In the genomic region with DNA sequence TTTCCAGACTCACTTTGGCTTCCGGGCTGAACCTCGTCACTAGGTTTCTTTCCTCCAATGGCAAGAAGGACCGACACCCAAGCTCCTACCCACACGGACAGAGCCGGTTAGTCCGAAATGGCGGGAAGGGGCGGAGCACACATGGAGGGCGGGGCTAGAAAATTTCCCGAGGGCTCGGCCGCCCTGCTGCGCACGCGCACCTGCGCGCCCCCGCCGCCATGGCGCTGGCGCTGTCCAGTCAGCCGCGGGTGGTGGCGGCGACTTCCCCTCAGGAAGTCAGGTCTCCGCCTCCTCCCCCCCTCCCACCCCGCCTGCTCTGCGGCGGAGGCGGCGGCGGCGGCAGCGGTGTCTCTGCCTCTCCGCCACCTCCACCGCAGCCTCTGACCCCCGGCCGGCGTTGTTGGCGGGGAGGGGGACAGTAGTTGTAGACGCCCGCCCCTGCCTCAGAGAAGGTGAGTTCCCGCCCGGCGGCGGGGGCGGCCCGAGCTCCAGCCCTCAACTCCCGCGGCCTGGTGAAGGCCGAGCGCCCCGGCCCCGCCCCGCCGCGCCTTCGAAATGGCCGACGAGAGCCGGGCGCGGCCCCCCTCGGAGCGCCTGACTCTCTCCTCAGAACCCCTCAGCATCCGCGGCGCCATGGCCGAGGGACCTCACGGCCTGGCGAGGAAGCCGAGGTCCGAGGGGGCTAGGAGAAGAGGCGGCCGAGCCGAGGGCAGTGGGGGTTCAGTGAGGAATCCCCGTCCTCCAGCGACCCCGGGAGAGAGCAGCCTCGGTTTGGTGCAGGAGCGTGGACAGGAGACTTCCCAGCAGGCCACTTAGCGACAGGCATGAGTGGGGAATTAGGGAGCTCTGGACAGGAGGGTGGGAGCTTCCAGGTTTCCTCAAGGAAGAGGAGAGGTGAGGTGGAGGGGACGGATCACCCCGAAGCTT, we compare ENCODE assay signal across 8 mouse cellular contexts. TPM values are rescaled to one million over a fixed set of nuclear protein-coding genes. Genes with fewer than 3 reads are reported as not detected.
DNase-seq lines count a peak whose midpoint lies in the region; ATAC-seq lines count a peak whose summit lies in the region.

A gene (plus strand): TSS at position 289 of the 927 bp plus-strand sequence.

- H3K27ac ChIP-seq in brown adipose tissue, adult 24 weeks (replicated peaks; ENCODE audit: low read depth, low read length) = peak within 1 kb of the TSS; percentile 96
- H3K27ac ChIP-seq in heart, embryonic 13.5 days (replicated peaks) = peak within 1 kb of the TSS; percentile 97
- peak within 1 kb of the TSS; percentile 94 for H3K27ac ChIP-seq in liver, embryonic 12.5 days
- peak within 1 kb of the TSS; percentile 97 for H3K27ac ChIP-seq in stomach, embryonic 15.5 days

- peak within 1 kb of the TSS; percentile 86 for H3K4me2 ChIP-seq in heart, embryonic 13.5 days
- peak within 1 kb of the TSS; percentile 87 for H3K4me2 ChIP-seq in liver, embryonic 12.5 days
- peak within 1 kb of the TSS; percentile 72 for H3K4me2 ChIP-seq in stomach, embryonic 15.5 days

- DNase-seq in CD4-positive, CD25-positive, alpha-beta regulatory T cell, adult 2 months (ENCODE audit: low read depth, low spot score) = peak; percentile 98
- DNase-seq in fat pad, adult 2 months (ENCODE audit: extremely low read depth, low read depth, low spot score) = peak; percentile 55
- peak; percentile 98 for DNase-seq in kidney, postnatal 10 days
- peak; percentile 97 to 98 for DNase-seq in natural killer cell, adult 2 months (ENCODE audit: low spot score in 2 of 2)

- peak; percentile 90 for ATAC-seq in heart, embryonic 13.5 days (ENCODE audit: extremely low read depth, insufficient number of reproducible peaks, low FRiP score, low TSS enrichment)
- peak; percentile 91 for ATAC-seq in liver, embryonic 12.5 days
- ATAC-seq in stomach, embryonic 15.5 days (ENCODE audit: insufficient read depth, low FRiP score, low read depth) = peak; percentile 94

- under 1% methylated on average over 67 of the region's 84 CpGs for WGBS in heart, embryonic 13.5 days
- 1% methylated on average over 67 of the region's 84 CpGs for WGBS in liver, embryonic 12.5 days (ENCODE audit: insufficient replicate concordance)
- WGBS in stomach, embryonic 15.5 days = under 1% methylated on average over 78 of the region's 84 CpGs

- peak within 1 kb of the TSS; percentile 95 for H3K9ac ChIP-seq in heart, embryonic 13.5 days
- peak within 1 kb of the TSS; percentile 98 for H3K9ac ChIP-seq in liver, embryonic 12.5 days
- peak within 1 kb of the TSS; percentile 100 for H3K9ac ChIP-seq in stomach, embryonic 15.5 days

- no peaks in the 10 kb centered on the region for H3K27me3 ChIP-seq in heart, embryonic 13.5 days (replicated peaks)
- H3K27me3 ChIP-seq in liver, embryonic 12.5 days (replicated peaks) = no peaks in the 10 kb centered on the region
- no peaks in the 10 kb centered on the region for H3K27me3 ChIP-seq in stomach, embryonic 15.5 days (replicated peaks)

- H3K9me3 ChIP-seq in heart, embryonic 13.5 days = no peaks in the 10 kb centered on the region
- H3K9me3 ChIP-seq in liver, embryonic 12.5 days (replicated peaks) = no peaks in the 10 kb centered on the region
- H3K9me3 ChIP-seq in stomach, embryonic 15.5 days = no peaks in the 10 kb centered on the region

- H3K4me1 ChIP-seq in brown adipose tissue, adult 24 weeks (ENCODE audit: control insufficient read depth, insufficient read depth, insufficient read length, low read length) = peaks cover 11% of the 10 kb centered on the region; the same call in 1 of the 2 replicates
- H3K4me1 ChIP-seq in heart, embryonic 13.5 days = peaks cover 45% of the 10 kb centered on the region
- H3K4me1 ChIP-seq in liver, embryonic 12.5 days = peaks cover 24% of the 10 kb centered on the region
- peaks cover 8% of the 10 kb centered on the region for H3K4me1 ChIP-seq in stomach, embryonic 15.5 days

- H3K36me3 ChIP-seq in heart, embryonic 13.5 days = no peaks in the 10 kb centered on the region
- no peaks in the 10 kb centered on the region for H3K36me3 ChIP-seq in liver, embryonic 12.5 days
- no peaks in the 10 kb centered on the region for H3K36me3 ChIP-seq in stomach, embryonic 15.5 days

- H3K4me3 ChIP-seq in brown adipose tissue, adult 24 weeks (ENCODE audit: insufficient read depth, low read depth, low read length) = peak within 1 kb of the TSS; percentile 98
- H3K4me3 ChIP-seq in heart, embryonic 13.5 days = peak within 1 kb of the TSS; percentile 78
- peak within 1 kb of the TSS; percentile 97 for H3K4me3 ChIP-seq in liver, embryonic 12.5 days
- peak within 1 kb of the TSS; percentile 90 for H3K4me3 ChIP-seq in stomach, embryonic 15.5 days (replicated peaks)

RNA-seq across cellular contexts. Expression of the gene that starts here (rescaled TPM):
- 160 and 201 TPM in 2 replicates for polyA plus RNA-seq in brown adipose tissue, adult 24 weeks (2012; ENCODE audit: insufficient read depth, insufficient read length, missing spikeins)
- 48.5 and 57.4 TPM in 2 replicates for polyA plus RNA-seq in heart, embryonic 13.5 days (2015; fragmentation: Nextera tagmentation; extraction: Ambion mirVana)
- polyA plus RNA-seq in liver, embryonic 12.5 days (2016; fragmentation: Nextera tagmentation; extraction: Ambion mirVana) = 22.9 and 23.4 TPM in 2 replicates
- 60.0 and 60.8 TPM in 2 replicates for polyA plus RNA-seq in stomach, embryonic 15.5 days (2015; fragmentation: Nextera tagmentation; extraction: Ambion mirVana)

Comparison
In these comparisons a context has a peak if more than half of its experiments do, and no peak if none do; other contexts are left out.
1. Peak in every context shown above with its lines: DNase-seq, ATAC-seq, H3K4me3 ChIP-seq and H3K27ac ChIP-seq.